Mouse (Mus musculus) lung, adult 2 months (tissue): Measurements from ENCODE around the gene Elane.

Experiments
- CTCF ChIP-seq: fragments of 200-500 bp; IDR thresholded peaks from 2 replicates; pipeline ENCODE4 v1.5.1; 2011; ENCODE audit warnings: mild to moderate bottlenecking, low read length, control low read depth; ENCODE audit not compliant: insufficient read depth
- POLR2A ChIP-seq: fragments of 200-500 bp; IDR thresholded peaks from 2 replicates; pipeline ENCODE4 v1.6.1; 2011; ENCODE audit warnings: low read depth, mild to moderate bottlenecking, control low read depth, low read length, borderline replicate concordance; ENCODE audit errors: extremely low read depth

DNA sequence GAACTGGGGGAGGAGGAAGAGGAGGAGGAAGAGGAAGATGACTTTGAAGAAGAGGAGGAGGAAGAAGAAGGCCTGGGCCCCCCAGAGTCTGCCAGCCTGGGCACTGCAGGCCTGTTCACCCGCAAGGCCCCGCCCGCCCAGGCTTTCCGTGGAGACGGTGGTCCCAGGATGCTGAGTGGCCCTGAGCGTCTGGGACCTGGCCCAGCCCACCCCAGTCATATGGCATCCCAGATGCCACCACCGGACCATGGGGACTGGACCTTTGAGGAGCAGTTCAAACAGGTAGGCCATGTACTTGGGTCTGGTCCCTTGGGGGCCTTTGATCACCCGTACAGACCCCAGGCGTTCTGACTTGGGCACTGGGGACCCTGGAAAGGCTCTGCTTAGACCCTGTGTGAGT is 45.8 kb downstream of the Elane start:
- TF ChIP-seq CTCF = no peak
- no peak for TF ChIP-seq POLR2A
